Mouse (Mus musculus) c-Kit-positive CD71-positive TER-119-negative erythroid progenitor cells, embryonic 14.5 days (primary cell): ENCODE results near the gene Med17.

Experiments used
- DNase-seq: peaks from one replicate; pipeline ENCODE4 v3.0.0-alpha.2; 2013; ENCODE audit warnings: low read depth

Gene Med17

DNA sequence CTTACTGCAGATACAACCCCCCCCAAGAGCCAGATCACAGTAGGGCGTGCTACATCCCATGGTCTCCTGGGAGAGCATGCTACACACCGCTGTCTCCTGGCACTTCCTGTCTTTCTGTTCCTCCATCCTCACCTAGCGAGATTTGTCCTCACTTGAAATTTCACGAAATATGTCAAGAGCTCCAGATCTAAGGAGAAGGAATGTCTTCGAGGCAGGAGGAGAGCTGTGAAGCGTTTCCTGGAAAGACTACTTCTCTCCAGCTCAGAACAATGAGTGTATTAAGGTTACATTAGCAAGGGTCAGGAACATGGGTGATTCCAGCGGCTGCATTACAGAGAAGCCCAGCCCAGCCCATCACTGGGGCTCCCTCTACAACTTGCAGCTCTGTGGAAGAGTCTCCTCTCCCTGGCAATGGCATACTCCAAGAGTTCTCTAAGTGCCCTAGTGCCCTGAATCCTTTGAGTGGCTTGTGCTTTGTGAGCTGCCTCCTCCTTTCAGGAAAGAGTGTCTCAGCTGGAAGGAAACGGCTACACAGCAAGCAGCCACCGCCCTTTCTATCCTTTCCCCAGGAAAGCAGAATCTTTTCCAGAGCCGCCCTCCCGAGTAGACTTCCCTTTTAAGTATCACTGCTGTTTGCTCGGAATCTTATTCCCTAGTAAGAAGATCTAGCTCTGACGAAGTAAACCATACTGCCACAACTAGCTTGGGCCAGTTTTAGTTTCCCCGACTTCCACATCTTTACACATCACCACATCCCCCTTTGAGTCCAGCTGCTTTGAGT, 42.0 kb downstream of the Med17 start:
- DNase-seq = no peak

DNA sequence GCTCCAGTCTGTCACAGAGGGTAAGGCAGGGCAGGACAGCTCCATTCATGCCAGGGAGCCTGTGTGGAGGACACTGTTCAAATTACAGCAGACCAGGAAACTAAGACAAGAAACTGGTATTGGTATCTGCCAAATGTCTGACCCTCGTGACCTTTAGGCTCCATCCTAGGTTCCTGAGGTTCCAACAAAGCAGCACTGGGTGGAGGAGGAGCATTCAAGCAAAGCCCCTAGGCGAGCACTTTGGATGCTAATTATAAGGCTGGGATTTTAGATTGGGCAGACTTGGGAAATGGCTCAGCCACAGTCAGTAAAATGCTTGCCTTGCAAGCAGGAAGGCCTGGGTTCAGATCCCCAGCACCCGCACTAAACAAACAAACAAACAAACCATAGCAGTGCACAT, 43.7 kb downstream of the Med17 start:
- DNase-seq = no peak

DNA sequence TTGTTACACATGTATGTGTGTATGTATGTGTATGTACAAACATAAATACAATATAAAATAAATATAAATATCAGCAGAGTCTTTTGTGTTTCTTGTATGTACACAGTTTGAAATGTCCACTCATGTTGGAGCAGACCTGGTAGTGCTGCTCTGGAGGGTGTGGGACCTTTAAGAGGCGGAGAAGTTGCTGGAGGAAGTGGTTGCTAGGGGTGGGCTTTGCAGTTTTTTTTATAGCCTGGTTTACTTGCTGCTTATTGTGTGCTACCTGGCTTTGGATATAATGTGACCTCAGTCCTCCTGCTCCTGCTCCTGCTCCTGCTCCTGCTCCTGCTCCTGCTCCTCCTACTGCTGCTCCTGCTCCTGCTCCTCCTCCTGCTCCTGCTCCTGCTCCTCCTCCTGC, 46.1 kb downstream of the Med17 start:
- DNase-seq = no peak

DNA sequence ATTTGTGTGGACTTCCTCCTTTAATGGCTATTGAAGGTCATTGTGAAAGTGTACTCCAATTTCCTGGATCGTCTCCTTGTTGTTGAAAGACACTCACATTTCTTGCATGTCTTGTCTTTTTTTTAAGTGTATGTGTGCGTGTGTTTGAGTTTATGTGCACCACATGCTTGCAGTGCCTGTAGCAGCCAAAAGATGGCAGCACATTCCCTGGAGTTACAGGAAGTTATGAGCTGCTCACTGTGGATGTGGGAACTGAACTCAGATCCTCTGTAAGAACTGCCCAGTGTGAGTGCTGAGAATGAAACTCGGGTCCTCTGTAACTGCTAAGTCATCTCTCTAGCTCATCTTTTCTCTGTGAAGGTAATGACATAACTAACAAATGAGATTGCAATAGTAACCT, 47.3 kb downstream of the Med17 start:
- no peak for DNase-seq

DNA sequence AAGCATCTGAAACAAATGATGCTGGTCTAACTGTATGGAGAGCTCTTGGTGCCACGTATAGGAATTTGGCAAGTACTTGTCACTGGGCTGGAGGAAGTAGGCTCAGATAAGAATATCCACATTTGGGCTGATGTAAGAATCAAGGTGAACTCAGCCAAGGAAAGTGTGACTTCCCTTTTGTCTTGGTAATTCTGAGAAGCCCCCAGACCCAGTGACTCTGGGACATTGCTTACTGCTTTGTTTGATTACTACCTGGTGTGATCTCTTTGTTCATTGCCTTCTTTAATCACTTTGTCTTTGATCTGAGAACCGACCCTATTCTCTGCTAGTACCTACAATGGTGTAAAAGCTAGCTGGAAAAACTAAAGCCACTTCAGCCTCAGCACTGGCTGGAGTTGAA, 54.8 kb downstream of the Med17 start:
- DNase-seq = no peak

DNA sequence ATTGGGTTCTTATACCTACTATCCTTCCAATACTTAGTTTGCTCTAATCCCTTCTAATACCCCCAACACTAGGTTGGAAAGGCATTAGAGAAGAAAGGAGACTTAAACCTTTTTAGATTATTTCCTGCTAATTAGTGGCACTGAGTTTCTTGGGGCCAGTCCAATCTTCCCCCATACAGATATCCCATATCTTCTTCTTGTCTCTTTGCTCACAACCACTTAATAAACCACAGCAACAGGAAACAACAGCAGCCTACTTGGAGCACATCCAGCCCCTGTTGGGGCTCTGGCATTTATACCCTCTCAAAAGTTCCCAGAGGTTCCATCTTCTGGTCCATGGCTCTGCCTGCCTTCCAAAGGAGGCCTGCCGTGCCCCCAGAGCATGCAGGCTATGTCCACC, 66.0 kb downstream of the Med17 start:
- DNase-seq = no peak

DNA sequence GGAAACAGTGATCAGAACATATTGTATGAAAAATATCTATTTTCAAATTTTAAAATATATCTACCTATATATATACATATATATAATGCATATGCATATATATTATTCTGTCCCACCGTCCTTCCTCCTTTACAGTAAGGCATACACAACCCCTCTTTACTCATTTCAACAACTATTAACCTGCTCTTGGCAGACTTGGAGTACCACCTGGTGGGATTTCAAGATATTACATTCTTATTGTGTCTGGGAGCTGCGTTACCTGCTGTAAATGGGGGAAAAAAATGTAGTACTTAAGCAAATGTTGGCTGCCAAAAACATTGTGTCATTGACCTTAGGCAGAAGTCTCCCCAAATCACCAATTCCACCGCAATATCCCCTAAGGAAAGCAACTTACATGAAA, 67.9 kb downstream of the Med17 start:
- no peak for DNase-seq
